Mouse (Mus musculus) midbrain, embryonic 16.5 days (tissue): ENCODE data around the gene Lmbrd1. TPM values are rescaled to one million over a fixed set of nuclear protein-coding genes. Genes with fewer than 3 reads are reported as not detected.
A peak's percentile ranks its signal among the peaks of the same experiment; 100 is the strongest.
"Not testable (repeated sequence)": the region's sequence is repeated elsewhere in the genome, so short reads cannot be mapped to it uniquely, and the experiment has no call there.

Source experiments
- ATAC-seq: fragments of 200-750 bp; cut with Nextera tagmentation; 2 replicates; pipeline ENCODE4 v1.8.0; 2017; ENCODE audit warnings: moderate TSS enrichment
- H3K27ac ChIP-seq: fragments of 300-500 bp; sonication (generic); 2 replicates; pipeline ENCODE4 v1.5.1; 2014; ENCODE audit warnings: mild to moderate bottlenecking, low read length, mixed read lengths
- H3K27me3 ChIP-seq: fragments of 300-500 bp; sonication (generic); 2 replicates; pipeline ENCODE4 v1.6.1; 2014; ENCODE audit warnings: low read depth, low read length, mixed read lengths; ENCODE audit not compliant: control insufficient read depth, insufficient read depth
- H3K36me3 ChIP-seq: fragments of 300-500 bp; sonication (generic); 2 replicates; pipeline ENCODE4 v1.6.1; 2014; ENCODE audit warnings: mild to moderate bottlenecking, low read length, moderate library complexity, mixed read lengths; ENCODE audit not compliant: control insufficient read depth, insufficient read depth
- H3K4me1 ChIP-seq: fragments of 300-500 bp; sonication (generic); 2 replicates; pipeline ENCODE4 v1.6.1; 2014; ENCODE audit warnings: mild to moderate bottlenecking, low read length, mixed read lengths; ENCODE audit not compliant: control insufficient read depth, insufficient read depth
- H3K4me2 ChIP-seq: fragments of 300-500 bp; sonication (generic); 2 replicates; pipeline ENCODE4 v1.6.1; 2014; ENCODE audit warnings: mild to moderate bottlenecking, low read length, mixed read lengths
- H3K4me3 ChIP-seq: fragments of 300-500 bp; sonication (generic); 2 replicates; pipeline ENCODE4 v1.5.1; 2014; ENCODE audit warnings: low read depth, mild to moderate bottlenecking, low read length, moderate library complexity, mixed read lengths
- H3K9ac ChIP-seq: fragments of 300-500 bp; sonication (generic); 2 replicates; pipeline ENCODE4 v1.6.1; 2014; ENCODE audit warnings: low read depth, low read length, mixed read lengths
- H3K9me3 ChIP-seq: fragments of 300-500 bp; sonication (generic); replicated peaks from 2 replicates; pipeline ENCODE4 v1.6.1; 2014; ENCODE audit warnings: mild to moderate bottlenecking, low read length, mixed read lengths; ENCODE audit not compliant: control insufficient read depth, poor library complexity, severe bottlenecking
- whole genome bisulfite sequencing: fragments of 180-500 bp; shearing (Covaris S2); extraction: QIAGEN DNeasy Blood & Tissue Kit; methylation state at CpG from one replicate; pipeline ENCODE4 v1.1.7; 2014; 5-methylcytosine and 5-hydroxymethylcytosine counted together
- polyA plus RNA-seq: library from polyadenylated mRNA; unstranded; fragments of >200 nt; fragmentation: Nextera tagmentation; extraction: Ambion mirVana; gene quantifications from 2 replicates; pipeline ENCODE4 v1.2.1, GENCODE M21; 2015

The Lmbrd1 gene
- polyA plus RNA-seq = 53.1 and 57.2 TPM in 2 replicates

DNA sequence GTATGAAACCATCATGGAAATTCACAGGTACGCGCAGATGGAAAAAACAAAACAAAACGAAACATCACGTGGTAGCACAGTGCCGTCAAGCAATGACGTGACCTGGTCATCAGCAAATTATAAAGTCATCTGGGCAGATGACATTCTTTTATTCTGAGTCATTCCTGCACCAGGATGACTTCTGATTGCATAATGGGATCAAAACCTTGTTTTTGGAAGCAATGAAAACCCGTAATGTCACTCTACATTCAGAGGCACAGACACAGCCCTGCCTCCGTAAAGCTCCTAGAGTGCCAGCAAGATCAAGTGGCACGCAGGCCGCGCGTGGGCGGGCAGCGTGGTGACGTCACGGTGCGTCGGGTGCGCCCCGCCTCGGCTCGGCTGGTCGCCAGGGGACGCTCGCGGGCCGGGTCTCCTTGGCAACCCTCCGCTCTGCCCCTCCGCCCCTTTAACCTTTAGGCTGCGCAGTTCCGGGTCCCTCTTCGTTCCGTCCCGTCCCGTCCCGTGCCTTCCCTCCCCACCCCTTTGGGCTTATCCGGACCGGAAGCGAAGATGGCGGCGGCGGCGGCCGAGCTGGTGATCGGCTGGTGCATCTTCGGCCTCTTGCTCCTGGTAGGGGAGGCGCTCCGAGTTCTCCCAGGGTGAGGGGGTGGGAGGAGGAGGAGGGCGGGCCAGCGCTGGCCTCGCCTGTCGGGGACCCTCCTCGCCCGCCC is at the start of gene Lmbrd1:
Lmbrd1 (plus strand) TSS at position 426 of the 713 bp plus-strand sequence.
- Histone ChIP-seq H3K4me3 (peak within 1 kb of the TSS; percentile 72), H3K9ac (peak within 1 kb of the TSS; percentile 76), H3K36me3 (no peaks in the 10 kb centered on the region), H3K27me3 (no peaks in the 10 kb centered on the region), H3K4me1 (peaks cover 11% of the 10 kb centered on the region), H3K9me3 (no peaks in the 10 kb centered on the region), H3K4me2 (peak within 1 kb of the TSS; percentile 59), H3K27ac (peak within 1 kb of the TSS; percentile 90)
- under 1% methylated on average over 54 of the region's 54 CpGs for WGBS
- ATAC-seq = peak; percentile 97

DNA sequence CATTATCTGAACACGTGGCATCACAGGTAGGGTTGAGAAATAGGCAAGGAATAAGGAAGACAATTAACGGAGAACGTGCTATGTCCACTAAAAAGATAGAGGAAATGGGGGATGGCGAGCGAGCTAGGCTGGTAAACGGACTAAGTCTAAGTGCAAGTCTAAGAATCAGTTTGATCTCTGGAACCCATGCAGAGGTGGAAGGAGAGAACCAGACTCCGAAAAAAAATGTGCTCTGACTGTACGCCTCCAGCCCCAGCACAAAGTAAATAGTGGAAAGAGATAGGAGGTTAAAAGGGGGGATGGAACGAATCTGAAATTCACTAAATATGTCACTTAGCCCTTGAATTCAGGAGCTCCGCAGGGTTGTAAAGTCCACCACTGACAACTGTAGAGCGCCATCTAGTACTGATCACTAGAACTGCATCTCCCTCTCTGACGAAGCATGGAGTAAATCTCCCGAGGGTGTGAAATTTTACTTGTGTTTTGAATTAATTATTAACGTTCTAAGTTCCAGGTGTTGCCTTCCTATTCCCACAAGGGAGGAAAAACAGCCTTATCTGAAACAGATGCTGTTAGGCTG is 44.8 kb upstream of the Lmbrd1 start:
- no peak overlapping the region for H3K9ac ChIP-seq
- H3K36me3 ChIP-seq = no peaks in the 10 kb centered on the region
- H3K27me3 ChIP-seq = no peaks in the 10 kb centered on the region
- WGBS = 40% methylated on average over 14 of the region's 14 CpGs
- H3K4me3 ChIP-seq = no peak overlapping the region
- ATAC-seq = 0 out of 2 replicates have a peak, but pooled peaks have one; percentile 11
- no peaks in the 10 kb centered on the region for H3K9me3 ChIP-seq
- H3K4me1 ChIP-seq = no peaks in the 10 kb centered on the region
- H3K27ac ChIP-seq = no peak overlapping the region
- H3K4me2 ChIP-seq = no peak overlapping the region

DNA sequence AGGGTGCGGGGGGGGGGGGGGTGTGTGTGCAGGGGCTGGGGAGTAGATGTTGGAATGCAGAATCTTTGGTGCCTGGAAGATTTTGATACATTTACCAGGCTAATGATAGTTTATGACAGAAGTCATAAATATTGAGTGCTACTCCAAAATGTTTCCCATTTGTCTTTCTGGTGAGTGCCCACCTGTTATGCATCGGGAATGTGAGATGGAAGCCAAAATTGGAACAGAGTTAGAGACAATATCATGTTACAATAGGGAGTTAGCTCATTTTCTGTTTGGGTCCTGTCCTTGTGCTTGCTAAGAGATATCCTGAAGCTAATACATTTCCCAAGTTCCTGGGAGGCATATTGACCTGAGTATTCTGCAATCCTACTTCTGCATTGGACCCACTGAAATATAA is 28.3 kb upstream of the Lmbrd1 start:
- no peak overlapping the region for H3K4me2 ChIP-seq
- ATAC-seq = no peak
- H3K27me3 ChIP-seq = no peaks in the 10 kb centered on the region
- 49% methylated on average over 2 of the region's 2 CpGs for WGBS
- H3K36me3 ChIP-seq = no peaks in the 10 kb centered on the region
- H3K4me3 ChIP-seq = no peak overlapping the region
- no peak overlapping the region for H3K27ac ChIP-seq
- H3K9me3 ChIP-seq = no peaks in the 10 kb centered on the region; the same call in 1 of the 2 replicates
- H3K9ac ChIP-seq = no peak overlapping the region
- H3K4me1 ChIP-seq = no peaks in the 10 kb centered on the region

DNA sequence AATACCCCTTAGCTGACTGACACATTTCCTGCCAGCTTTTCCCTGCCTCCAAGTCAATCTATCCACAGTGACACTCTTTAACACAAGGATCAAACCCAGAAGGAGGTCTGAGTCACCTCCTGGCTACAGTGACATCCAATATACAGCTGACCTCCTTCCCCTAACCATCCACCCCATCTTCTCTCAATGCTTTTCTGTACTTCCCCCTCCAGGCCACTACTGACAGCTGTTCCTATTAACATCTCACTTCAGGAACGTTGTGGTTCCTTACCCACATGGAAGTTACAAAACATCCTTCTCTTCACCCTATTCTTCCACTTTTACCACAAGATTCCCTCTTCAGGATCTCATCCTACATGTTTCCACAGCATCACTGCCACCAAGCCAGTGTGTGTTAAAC is 18.5 kb upstream of the Lmbrd1 start:
- Histone ChIP-seq H3K9ac (no peak overlapping the region), H3K27me3 (no peaks in the 10 kb centered on the region), H3K36me3 (no peaks in the 10 kb centered on the region), H3K4me1 (no peaks in the 10 kb centered on the region), H3K9me3 (no peaks in the 10 kb centered on the region; the same call in 1 of the 2 replicates), H3K4me2 (no peak overlapping the region), H3K4me3 (no peak overlapping the region), H3K27ac (no peak overlapping the region)
- 52% methylated on average over 1 of the region's 1 CpGs for WGBS
- ATAC-seq = no peak

DNA sequence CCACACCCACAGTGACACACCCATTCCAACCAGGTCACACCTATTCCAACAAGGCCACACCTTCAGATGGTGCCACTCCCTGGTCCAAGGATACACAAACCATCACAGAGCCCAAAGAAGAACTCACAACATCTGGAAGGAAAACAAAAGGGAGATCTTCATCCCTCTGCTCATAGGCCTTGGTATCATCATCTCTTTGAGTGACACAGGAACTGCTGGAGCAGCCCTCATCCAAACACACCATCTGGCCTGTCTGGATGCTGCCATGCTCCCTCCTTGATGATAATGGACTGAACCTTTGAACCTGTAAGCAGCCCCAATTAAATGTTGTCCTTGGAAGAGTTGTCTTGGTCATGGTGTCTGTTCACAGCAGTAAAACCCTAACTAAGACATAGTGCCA is 17.8 kb upstream of the Lmbrd1 start:
- H3K9ac ChIP-seq, H3K9me3 ChIP-seq, ATAC-seq, H3K4me3 ChIP-seq, H3K4me1 ChIP-seq, H3K4me2 ChIP-seq, H3K27me3 ChIP-seq, H3K27ac ChIP-seq, H3K36me3 ChIP-seq: not testable (repeated sequence)

DNA sequence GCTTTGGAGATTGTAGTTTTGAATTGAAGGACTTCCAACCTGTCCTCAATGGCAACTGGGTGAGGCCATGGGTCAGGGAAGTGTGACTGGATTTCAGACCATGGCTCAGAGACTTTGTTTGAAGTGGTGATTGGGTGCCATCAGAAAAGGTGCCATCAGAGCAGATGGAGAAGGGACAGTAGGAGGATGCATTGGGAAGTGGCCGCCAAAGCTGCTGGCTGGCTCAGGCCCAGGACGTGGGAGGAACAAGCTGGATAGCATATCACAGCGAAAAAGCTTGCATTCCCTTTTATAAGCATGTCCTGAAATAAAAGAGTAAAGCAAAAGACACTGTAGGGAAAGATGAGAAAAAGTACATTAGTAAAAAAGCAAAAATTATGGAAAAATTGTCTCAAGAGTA is 16.9 kb upstream of the Lmbrd1 start:
- H3K9ac ChIP-seq = no peak overlapping the region
- no peaks in the 10 kb centered on the region for H3K27me3 ChIP-seq
- no peaks in the 10 kb centered on the region for H3K36me3 ChIP-seq
- H3K9me3 ChIP-seq = no peaks in the 10 kb centered on the region; the same call in 1 of the 2 replicates
- no peak overlapping the region for H3K4me3 ChIP-seq
- no peak for ATAC-seq
- no peaks in the 10 kb centered on the region for H3K4me1 ChIP-seq
- H3K27ac ChIP-seq = no peak overlapping the region
- WGBS = 82% methylated on average over 3 of the region's 3 CpGs
- no peak overlapping the region for H3K4me2 ChIP-seq

DNA sequence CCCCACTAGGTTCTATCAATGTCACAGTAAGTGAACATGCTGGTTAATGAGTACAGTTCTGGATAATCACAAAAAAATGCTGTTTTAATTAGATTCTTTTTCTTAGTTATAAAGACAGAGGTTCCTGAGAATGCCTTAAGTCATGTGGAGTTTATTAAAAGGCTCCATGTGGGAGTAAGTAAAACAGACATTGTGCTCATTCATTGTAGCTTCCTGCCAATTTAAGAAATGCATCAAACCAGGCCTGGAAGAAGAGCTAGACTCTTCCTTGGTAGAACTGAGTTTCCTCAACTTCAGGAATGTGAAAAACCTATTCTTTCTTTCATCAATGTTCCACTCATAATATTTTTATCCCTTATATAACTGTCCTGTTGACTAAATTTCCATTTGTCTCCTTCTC is 14.3 kb upstream of the Lmbrd1 start:
- no peak overlapping the region for H3K4me3 ChIP-seq
- no peak overlapping the region for H3K9ac ChIP-seq
- H3K9me3 ChIP-seq = no peaks in the 10 kb centered on the region; the same call in 1 of the 2 replicates
- H3K4me1 ChIP-seq = no peaks in the 10 kb centered on the region
- H3K27ac ChIP-seq = no peak overlapping the region
- H3K36me3 ChIP-seq = no peaks in the 10 kb centered on the region
- H3K4me2 ChIP-seq = no peak overlapping the region
- H3K27me3 ChIP-seq = no peaks in the 10 kb centered on the region
- ATAC-seq = no peak

DNA sequence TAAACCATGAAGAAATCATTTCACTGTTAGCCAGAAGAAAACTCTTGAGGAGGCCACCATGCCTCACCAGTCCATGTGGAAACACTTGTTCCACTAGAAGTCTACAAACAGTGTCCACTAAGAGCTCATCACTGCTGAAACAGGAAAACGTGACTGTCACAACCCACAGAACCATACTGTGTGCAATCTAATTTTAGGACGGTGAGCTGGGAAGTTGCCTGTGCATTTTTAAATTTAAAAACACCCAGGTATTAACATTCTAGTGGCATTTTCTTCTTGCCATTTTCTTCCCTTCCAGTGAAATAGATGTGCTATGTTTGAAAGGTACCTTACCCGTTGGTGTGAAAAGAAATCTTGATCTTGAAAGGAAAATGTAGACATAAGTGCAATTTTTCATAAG is 5.2 kb upstream of the Lmbrd1 start:
- Histone ChIP-seq H3K9me3 (no peaks in the 10 kb centered on the region), H3K36me3 (no peaks in the 10 kb centered on the region), H3K9ac (no peak overlapping the region), H3K27ac (no peak overlapping the region), H3K4me1 (no peaks in the 10 kb centered on the region), H3K4me2 (no peak overlapping the region), H3K4me3 (no peak overlapping the region), H3K27me3 (no peaks in the 10 kb centered on the region)
- ATAC-seq = no peak
- 76% methylated on average over 3 of the region's 3 CpGs for WGBS

DNA sequence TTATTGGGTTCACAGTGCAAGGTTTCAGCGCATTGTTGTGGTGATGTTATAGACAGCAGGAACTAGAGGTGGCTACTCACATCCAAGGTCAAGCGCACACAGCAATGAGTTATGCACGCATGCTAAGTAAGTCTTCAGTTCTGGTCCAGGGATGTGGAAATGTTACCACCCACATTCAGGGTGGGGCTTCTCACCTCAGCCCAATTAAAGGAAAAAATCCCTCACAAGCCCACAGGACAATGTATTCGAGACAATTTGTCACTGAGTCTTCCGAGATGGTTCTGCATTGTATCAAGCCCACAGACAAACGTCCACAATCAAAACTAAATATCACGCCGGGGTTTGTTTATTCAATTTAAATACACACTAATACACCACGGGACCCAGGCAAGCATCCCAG is 724 bp upstream of the Lmbrd1 start:
- Histone ChIP-seq H3K4me1 (peaks cover 11% of the 10 kb centered on the region), H3K36me3 (no peaks in the 10 kb centered on the region), H3K4me2 (peak overlapping the region; percentile 59), H3K27me3 (no peaks in the 10 kb centered on the region), H3K9me3 (no peaks in the 10 kb centered on the region), H3K4me3 (peak overlapping the region; percentile 72), H3K9ac (peak overlapping the region; percentile 76; the same call in 1 of the 2 replicates), H3K27ac (peak overlapping the region; percentile 90; the same call in 1 of the 2 replicates)
- peak; percentile 36 for ATAC-seq
- WGBS = 74% methylated on average over 9 of the region's 9 CpGs
